Mouse (Mus musculus) cortical plate, adult 2 months (tissue): ENCODE results near the gene Cope.

Experiments
- CTCF ChIP-seq: fragments of 200-500 bp; IDR thresholded peaks from 2 replicates; pipeline ENCODE4 v1.5.1; 2011; ENCODE audit warnings: mild to moderate bottlenecking, control low read depth, low read length; ENCODE audit not compliant: insufficient read depth; ENCODE audit errors: extremely low read depth
- POLR2A ChIP-seq: fragments of 200-500 bp; IDR thresholded peaks from 2 replicates; pipeline ENCODE4 v1.6.1; 2011; ENCODE audit warnings: mild to moderate bottlenecking, low read length, control low read depth; ENCODE audit not compliant: insufficient read depth; ENCODE audit errors: extremely low read depth

DNA sequence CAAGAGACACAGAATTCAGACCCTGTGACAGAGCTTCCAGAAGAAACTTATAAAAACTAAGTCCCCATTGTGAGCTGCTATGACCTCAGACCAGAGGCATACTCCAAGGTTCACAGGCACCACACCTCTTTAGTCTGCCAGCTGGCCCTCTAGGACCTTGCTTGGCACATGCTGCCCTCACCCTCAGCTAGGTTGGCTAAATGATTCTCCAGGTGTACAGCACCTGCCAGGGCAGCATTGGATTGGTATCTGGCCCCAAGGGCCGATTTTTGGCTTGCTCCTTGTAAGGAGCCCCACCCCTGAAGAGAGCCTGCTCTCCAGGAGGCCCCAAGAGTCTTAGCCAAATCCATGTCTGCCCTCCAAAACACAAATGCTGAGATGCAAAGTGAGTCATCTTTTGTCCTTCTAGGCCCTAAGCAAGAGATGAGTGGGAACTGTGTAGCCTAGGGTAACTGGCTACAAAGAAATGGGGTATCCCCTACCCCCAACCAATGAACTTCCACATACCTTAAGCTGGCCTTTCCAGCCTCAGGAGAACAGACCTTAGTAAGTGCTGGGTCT, 45.6 kb downstream of the Cope start:
- no peak for TF ChIP-seq POLR2A
- no peak for TF ChIP-seq CTCF
